Mouse (Mus musculus) erythroblast, embryonic 14.5 days (primary cell): ENCODE data around the gene Trpm3.

ENCODE experiments used
- GATA1 ChIP-seq: IDR thresholded peaks from 2 replicates; pipeline ENCODE4 v1.6.1; 2012; ENCODE audit warnings: low read length, inconsistent platforms, mixed read lengths
- TAL1 ChIP-seq: IDR thresholded peaks from 3 replicates; pipeline ENCODE4 v1.6.1; 2012; ENCODE audit warnings: low read length, inconsistent platforms, mixed read lengths

DNA sequence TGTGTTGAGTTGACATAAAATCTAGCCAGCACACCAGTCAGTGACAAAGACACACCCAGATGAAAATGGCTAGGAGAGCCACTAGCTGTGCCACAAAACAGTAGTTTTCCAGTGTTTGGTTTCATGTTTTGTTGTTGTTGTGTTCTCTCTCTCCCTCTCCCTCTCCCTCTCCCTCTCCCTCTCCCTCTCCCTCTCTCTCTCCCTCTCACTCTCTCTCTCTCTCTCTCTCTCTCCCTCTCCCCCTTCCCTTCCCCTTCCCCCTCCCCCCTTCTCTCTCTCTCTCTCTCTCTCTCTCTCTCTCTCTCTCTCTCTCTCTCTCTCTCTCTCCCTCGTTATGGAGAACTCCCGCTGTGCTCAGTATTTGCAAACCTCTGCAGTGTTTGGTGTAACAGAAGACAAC is 874.8 kb downstream of the Trpm3 start:
- TF ChIP-seq GATA1, result no peak
- no peak for TF ChIP-seq TAL1
